Mouse (Mus musculus): ENCODE measurements around the gene Lgals4. TPM values are rescaled to one million over a fixed set of nuclear protein-coding genes. Genes with fewer than 3 reads are reported as not detected.

Gene Lgals4
- polyA plus RNA-seq, 1 experiment from 2014 or later, result 353 TPM

DNA sequence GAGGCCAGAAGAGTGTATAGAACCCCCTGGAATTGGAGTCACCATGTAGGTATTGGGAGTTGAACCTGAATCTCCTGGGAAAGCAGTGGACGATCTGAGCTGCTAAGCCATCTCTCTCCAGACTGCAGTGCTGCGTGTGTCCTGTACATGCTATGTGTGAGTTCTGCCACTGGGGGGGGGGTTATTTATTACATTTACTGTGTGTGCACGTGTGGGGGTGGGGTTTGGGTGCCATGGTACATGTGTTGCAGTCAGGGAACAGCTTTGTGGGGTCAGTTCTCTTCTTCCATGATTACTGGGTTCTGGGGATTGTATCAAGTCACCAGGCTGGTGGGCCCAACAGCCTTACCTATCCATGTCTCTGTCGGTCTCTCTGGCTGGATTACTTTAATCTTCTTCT lies 26.8 kb upstream of the Lgals4 start:
- H3K9me3 ChIP-seq (replicated peaks; ENCODE audit: control insufficient read depth, low read length), result no peaks in the 10 kb centered on the region
- no peaks in the 10 kb centered on the region for H3K27me3 ChIP-seq (ENCODE audit: control insufficient read depth, insufficient read depth, low read length)
- no peak overlapping the region for H3K27ac ChIP-seq (ENCODE audit: low read length)
- no peak overlapping the region for H3K4me3 ChIP-seq (replicated peaks; ENCODE audit: low read length)
- no peak for ATAC-seq (ENCODE audit: insufficient read depth, low FRiP score)
- no peak overlapping the region for H3K9ac ChIP-seq (ENCODE audit: low read length)
- WGBS, result 72% methylated on average over 4 of the region's 4 CpGs
- peaks cover 39% of the 10 kb centered on the region for H3K4me1 ChIP-seq (ENCODE audit: control insufficient read depth, insufficient read depth, low read length)
- H3K36me3 ChIP-seq (ENCODE audit: control insufficient read depth, insufficient read depth, low read length), result no peaks in the 10 kb centered on the region
- no peak overlapping the region for H3K4me2 ChIP-seq (ENCODE audit: low read depth, low read length)

DNA sequence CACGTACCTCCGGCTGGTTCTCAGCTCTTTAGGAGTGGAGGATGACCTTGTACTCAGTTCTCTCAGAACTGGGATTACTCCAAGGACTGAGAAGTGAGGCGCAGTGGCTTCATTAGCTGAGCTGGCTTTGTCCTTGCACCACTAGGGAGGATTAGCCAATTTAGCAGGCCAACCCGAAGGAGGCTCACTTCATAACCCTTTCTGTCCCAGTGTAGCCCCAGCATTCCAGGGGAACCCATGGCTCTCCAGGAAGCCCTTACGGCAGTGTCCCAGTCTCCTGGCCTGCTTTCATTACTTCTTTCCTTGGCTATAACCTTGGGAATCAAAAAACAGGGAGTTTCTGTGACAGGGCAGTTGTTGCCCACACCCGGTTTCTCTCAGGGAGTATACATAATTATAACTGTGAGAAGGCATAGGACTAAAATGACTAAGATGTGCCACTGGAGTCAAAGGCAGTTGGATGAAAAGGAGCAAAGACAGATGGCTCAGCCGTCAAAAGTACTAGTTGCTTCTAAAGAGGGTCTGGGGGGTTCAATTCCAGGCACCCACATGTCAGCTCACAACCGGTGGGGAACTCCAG lies 25.9 kb upstream of the Lgals4 start:
- Histone ChIP-seq H3K4me1 (ENCODE audit: control insufficient read depth, insufficient read depth, low read length) (peaks cover 39% of the 10 kb centered on the region), H3K9me3 (replicated peaks; ENCODE audit: control insufficient read depth, low read length) (no peaks in the 10 kb centered on the region), H3K9ac (ENCODE audit: low read length) (peak overlapping the region; percentile 98), H3K4me2 (ENCODE audit: low read depth, low read length) (peak overlapping the region; percentile 88), H3K4me3 (replicated peaks; ENCODE audit: low read length) (peak overlapping the region; percentile 78), H3K27me3 (ENCODE audit: control insufficient read depth, insufficient read depth, low read length) (no peaks in the 10 kb centered on the region), H3K27ac (ENCODE audit: low read length) (peak overlapping the region; percentile 100), H3K36me3 (ENCODE audit: control insufficient read depth, insufficient read depth, low read length) (no peaks in the 10 kb centered on the region)
- WGBS, result 31% methylated on average over 7 of the region's 8 CpGs
- ATAC-seq (ENCODE audit: insufficient read depth, low FRiP score), result no peak

DNA sequence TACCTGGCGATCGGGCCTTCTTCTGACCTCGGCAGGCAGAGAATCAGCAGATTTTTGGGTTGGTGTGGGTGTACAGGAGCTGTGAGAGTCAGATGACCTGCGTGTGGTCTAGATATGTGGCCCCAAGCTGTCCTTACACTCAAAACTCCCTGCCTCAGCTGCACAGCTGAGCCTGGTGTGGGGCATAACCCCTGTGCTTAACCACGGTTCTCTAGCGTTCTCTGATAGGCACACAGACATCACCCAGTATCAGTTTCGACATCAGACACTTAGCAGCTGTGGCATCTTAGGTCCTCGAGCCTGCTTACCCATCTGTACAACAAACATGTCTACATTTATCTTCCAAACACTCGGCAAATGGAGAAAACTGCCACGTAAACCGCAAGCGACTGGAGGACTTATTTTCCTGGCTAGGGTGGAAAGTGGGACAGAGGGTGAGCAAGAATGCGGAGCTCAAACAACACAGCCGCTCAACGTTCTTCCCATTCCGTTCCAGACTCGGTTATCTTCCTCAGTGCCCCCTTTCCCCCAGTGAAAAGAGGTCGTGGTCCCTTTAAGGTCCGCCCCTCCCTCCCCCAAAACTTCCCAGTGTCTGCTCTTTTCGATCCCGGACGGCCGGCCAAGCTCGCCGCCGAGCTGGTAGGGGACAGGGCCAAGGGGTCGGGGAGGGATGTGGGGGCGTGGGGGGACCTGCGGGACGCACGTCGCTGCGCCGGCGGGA lies 25.3 kb upstream of the Lgals4 start, which contains the start of gene Hnrnpl:
TSS of gene Hnrnpl (plus strand) at position 321 of the 721 bp plus-strand sequence.
- peak within 1 kb of the TSS; percentile 78 for H3K4me3 ChIP-seq (replicated peaks; ENCODE audit: low read length)
- peaks cover 39% of the 10 kb centered on the region for H3K4me1 ChIP-seq (ENCODE audit: control insufficient read depth, insufficient read depth, low read length)
- peak; percentile 5 for ATAC-seq (ENCODE audit: insufficient read depth, low FRiP score)
- H3K9me3 ChIP-seq (replicated peaks; ENCODE audit: control insufficient read depth, low read length), result no peaks in the 10 kb centered on the region
- 1% methylated on average over 35 of the region's 35 CpGs for WGBS
- peak within 1 kb of the TSS; percentile 100 for H3K27ac ChIP-seq (ENCODE audit: low read length)
- H3K27me3 ChIP-seq (ENCODE audit: control insufficient read depth, insufficient read depth, low read length), result no peaks in the 10 kb centered on the region
- peaks cover 5% of the 10 kb centered on the region for H3K36me3 ChIP-seq (ENCODE audit: control insufficient read depth, insufficient read depth, low read length)
- H3K4me2 ChIP-seq (ENCODE audit: low read depth, low read length), result peak within 1 kb of the TSS; percentile 88
- peak within 1 kb of the TSS; percentile 98 for H3K9ac ChIP-seq (ENCODE audit: low read length)

DNA sequence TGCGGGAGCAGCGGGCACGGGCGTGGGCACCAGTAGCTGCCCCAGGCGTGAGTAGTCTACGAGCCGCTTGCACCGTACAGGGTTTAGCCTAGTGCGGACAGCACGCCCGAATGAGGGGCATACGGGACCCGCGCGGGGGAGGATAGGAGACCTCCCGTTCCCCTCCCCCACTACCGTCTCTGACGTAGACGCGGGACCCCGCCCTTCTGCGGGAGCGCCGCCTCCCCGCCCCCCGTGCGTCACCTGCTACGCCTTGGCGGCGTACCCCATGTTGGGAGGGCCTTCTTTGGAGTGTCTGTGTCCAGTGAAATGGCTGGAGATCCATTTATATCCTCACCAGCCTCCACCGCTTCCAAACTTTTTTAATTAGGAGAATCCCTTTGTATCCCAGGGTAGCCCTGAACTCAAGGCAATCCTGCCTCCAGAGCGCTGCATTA lies 24.7 kb upstream of the Lgals4 start:
- H3K27ac ChIP-seq (ENCODE audit: low read length), result peak overlapping the region; percentile 100
- under 1% methylated on average over 32 of the region's 32 CpGs for WGBS
- peak overlapping the region; percentile 78 for H3K4me3 ChIP-seq (replicated peaks; ENCODE audit: low read length)
- peak overlapping the region; percentile 88 for H3K4me2 ChIP-seq (ENCODE audit: low read depth, low read length)
- peak overlapping the region; percentile 98 for H3K9ac ChIP-seq (ENCODE audit: low read length)
- peaks cover 39% of the 10 kb centered on the region for H3K4me1 ChIP-seq (ENCODE audit: control insufficient read depth, insufficient read depth, low read length)
- no peaks in the 10 kb centered on the region for H3K27me3 ChIP-seq (ENCODE audit: control insufficient read depth, insufficient read depth, low read length)
- peak; percentile 75 for ATAC-seq (ENCODE audit: insufficient read depth, low FRiP score)
- H3K9me3 ChIP-seq (replicated peaks; ENCODE audit: control insufficient read depth, low read length), result no peaks in the 10 kb centered on the region
- peaks cover 9% of the 10 kb centered on the region for H3K36me3 ChIP-seq (ENCODE audit: control insufficient read depth, insufficient read depth, low read length)

DNA sequence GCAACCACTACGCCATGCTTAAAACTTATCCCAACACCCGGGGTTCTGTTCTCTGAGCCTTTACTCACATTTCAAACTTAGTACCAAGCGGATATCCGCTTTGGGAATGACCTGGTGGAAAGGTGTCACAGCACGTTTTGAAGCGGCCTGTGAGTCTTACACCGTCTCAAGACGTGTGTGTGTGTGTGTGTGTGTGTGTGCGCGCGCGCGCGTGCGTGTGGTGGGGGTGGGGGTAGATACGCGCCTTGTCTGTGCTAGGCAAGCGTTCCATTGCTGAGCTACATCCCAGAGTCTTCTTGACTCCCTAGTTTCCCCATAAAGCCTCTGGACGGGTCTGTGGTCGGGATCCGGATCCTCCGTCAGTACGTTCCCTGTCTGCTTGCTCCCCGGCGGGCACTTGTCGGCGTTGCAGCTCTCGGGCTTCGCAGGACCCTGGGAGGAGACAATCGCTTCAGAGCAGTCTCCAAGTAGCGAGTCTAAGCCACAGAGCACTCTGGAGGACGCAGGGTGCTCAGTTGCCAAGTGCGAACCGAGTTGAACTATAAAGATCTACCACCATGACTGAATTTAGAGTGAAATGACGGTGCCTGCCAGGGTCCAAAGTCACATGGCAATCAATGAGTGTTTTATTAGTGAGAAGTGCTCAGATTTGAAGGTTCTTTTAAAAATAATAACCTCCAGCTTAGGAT lies 24.1 kb upstream of the Lgals4 start:
- H3K27ac ChIP-seq (ENCODE audit: low read length), result peak overlapping the region; percentile 100
- ATAC-seq (ENCODE audit: insufficient read depth, low FRiP score), result peak; percentile 7; the same call in 1 of the 2 replicates
- H3K4me1 ChIP-seq (ENCODE audit: control insufficient read depth, insufficient read depth, low read length), result peaks cover 40% of the 10 kb centered on the region
- peak overlapping the region; percentile 98 for H3K9ac ChIP-seq (ENCODE audit: low read length)
- peaks cover 14% of the 10 kb centered on the region for H3K36me3 ChIP-seq (ENCODE audit: control insufficient read depth, insufficient read depth, low read length)
- H3K9me3 ChIP-seq (replicated peaks; ENCODE audit: control insufficient read depth, low read length), result no peaks in the 10 kb centered on the region
- peak overlapping the region; percentile 78 for H3K4me3 ChIP-seq (replicated peaks; ENCODE audit: low read length)
- under 1% methylated on average over 35 of the region's 35 CpGs for WGBS
- H3K27me3 ChIP-seq (ENCODE audit: control insufficient read depth, insufficient read depth, low read length), result no peaks in the 10 kb centered on the region
- H3K4me2 ChIP-seq (ENCODE audit: low read depth, low read length), result peak overlapping the region; percentile 88

DNA sequence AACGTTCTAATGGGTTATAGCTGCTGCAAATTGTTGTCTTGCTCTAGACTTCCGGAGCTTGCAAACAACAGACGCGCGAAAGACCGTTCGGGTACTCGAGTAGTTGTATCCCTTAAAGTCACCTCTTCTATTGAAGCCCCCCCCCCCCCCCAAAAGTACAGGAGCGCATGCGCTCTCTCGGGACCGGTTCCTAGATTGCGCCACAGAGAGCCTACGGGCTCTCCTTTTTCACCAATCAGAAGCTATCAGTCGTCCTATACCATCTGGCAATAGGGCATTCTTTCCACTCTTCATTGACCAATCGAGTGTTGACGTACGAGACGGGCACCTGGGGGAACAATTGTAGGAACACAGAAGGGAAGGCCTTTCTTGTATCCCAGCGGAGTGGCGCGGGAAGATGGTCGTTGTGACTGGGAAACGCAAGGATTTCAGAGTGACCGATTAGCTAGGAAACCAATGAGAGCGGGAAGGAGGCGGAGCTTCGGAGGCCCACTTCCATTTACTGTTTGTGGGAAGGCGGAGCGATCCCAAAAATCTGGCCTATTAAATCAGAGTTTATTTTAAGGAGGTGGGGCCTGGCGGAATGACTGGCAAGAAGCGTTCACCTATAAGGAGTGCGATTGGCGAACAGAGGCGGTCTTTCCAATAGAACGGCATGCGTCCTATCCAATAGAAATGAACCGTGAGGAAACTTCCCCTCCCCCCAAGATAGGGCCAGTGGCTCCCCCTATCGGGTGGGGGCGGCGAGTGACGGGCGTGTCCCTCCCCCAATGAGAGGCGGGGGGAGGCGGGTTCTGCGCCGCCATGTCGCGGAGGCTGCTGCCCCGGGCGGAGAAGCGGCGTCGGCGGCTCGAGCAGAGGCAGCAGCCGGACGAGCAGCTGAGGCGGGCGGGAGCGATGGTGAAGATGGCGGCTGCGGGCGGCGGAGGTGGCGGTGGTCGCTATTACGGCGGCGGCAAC lies 23.3 kb upstream of the Lgals4 start:
- Histone ChIP-seq H3K27ac (ENCODE audit: low read length) (peak overlapping the region; percentile 100), H3K27me3 (ENCODE audit: control insufficient read depth, insufficient read depth, low read length) (no peaks in the 10 kb centered on the region), H3K4me2 (ENCODE audit: low read depth, low read length) (peak overlapping the region; percentile 88), H3K9me3 (replicated peaks; ENCODE audit: control insufficient read depth, low read length) (no peaks in the 10 kb centered on the region), H3K36me3 (ENCODE audit: control insufficient read depth, insufficient read depth, low read length) (peaks cover 21% of the 10 kb centered on the region), H3K4me1 (ENCODE audit: control insufficient read depth, insufficient read depth, low read length) (peaks cover 43% of the 10 kb centered on the region), H3K9ac (ENCODE audit: low read length) (peak overlapping the region; percentile 98), H3K4me3 (replicated peaks; ENCODE audit: low read length) (peak overlapping the region; percentile 85)
- peak; percentile 91 for ATAC-seq (ENCODE audit: insufficient read depth, low FRiP score)
- WGBS, result under 1% methylated on average over 70 of the region's 70 CpGs

DNA sequence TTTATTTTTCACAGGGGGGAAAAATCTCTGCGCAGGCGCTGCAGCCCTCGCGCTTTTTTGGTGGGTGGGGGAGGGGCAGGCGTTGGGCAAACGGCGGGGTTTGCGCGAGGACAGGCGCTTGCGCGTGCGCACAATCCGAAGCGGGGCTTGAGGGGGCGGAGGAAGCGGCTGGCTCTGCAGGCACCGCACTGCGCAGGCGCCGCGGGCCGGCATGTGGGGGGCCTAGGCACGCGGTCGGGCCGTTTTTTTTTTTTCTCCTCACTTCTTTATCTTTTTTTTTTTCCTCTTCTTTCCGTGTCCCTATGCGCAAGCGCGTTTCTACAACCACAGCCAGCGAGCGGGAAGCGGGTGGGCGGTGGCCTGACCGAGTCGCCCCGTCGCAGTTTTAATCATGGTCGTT lies 22.4 kb upstream of the Lgals4 start:
- H3K27ac ChIP-seq (ENCODE audit: low read length), result peak overlapping the region; percentile 99
- WGBS, result under 1% methylated on average over 40 of the region's 40 CpGs
- H3K4me2 ChIP-seq (ENCODE audit: low read depth, low read length), result peak overlapping the region; percentile 99
- peaks cover 30% of the 10 kb centered on the region for H3K36me3 ChIP-seq (ENCODE audit: control insufficient read depth, insufficient read depth, low read length)
- H3K4me1 ChIP-seq (ENCODE audit: control insufficient read depth, insufficient read depth, low read length), result peaks cover 52% of the 10 kb centered on the region
- peak; percentile 56 for ATAC-seq (ENCODE audit: insufficient read depth, low FRiP score)
- peak overlapping the region; percentile 98 for H3K9ac ChIP-seq (ENCODE audit: low read length)
- H3K4me3 ChIP-seq (replicated peaks; ENCODE audit: low read length), result peak overlapping the region; percentile 85
- H3K9me3 ChIP-seq (replicated peaks; ENCODE audit: control insufficient read depth, low read length), result no peaks in the 10 kb centered on the region
- no peaks in the 10 kb centered on the region for H3K27me3 ChIP-seq (ENCODE audit: control insufficient read depth, insufficient read depth, low read length)

DNA sequence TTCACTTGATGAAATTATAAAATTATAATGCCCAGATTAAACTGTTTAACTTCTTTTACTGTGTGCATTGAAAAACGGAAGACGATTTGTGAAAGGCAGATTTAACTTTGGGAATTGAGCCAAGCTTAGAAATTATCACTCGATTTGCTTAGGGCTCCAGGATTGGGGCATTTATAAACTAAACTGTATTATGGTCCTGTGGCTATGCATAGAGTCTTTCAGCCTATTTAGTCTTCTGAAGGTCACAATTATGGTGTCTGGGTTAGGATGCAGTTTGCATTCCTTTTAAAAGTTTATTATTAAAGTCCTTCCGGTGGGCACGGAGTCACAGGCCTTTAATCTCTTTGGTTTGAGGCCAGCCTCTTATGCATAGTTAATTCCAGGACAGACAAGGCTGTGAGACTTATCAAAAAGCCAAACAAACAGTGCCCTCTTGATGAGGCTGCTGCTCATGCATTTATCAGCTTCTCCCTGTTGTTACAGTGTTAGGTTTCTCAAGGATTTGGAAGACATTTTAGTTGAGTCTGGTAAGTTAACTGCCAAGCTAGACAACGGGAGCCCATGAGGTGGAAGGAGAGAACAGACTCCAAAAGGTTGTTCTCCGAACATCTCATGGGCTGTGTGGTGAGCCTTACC lies 21.9 kb upstream of the Lgals4 start:
- H3K27ac ChIP-seq (ENCODE audit: low read length), result peak overlapping the region; percentile 99
- H3K27me3 ChIP-seq (ENCODE audit: control insufficient read depth, insufficient read depth, low read length), result no peaks in the 10 kb centered on the region
- no peaks in the 10 kb centered on the region for H3K9me3 ChIP-seq (replicated peaks; ENCODE audit: control insufficient read depth, low read length)
- peaks cover 34% of the 10 kb centered on the region for H3K36me3 ChIP-seq (ENCODE audit: control insufficient read depth, insufficient read depth, low read length)
- H3K4me1 ChIP-seq (ENCODE audit: control insufficient read depth, insufficient read depth, low read length), result peaks cover 56% of the 10 kb centered on the region
- H3K4me3 ChIP-seq (replicated peaks; ENCODE audit: low read length), result peak overlapping the region; percentile 85
- peak overlapping the region; percentile 99 for H3K4me2 ChIP-seq (ENCODE audit: low read depth, low read length)
- 5% methylated on average over 7 of the region's 7 CpGs for WGBS
- H3K9ac ChIP-seq (ENCODE audit: low read length), result peak overlapping the region; percentile 79
- no peak for ATAC-seq (ENCODE audit: insufficient read depth, low FRiP score)

Measured in stomach, embryonic 16.5 days (tissue).